Mouse (Mus musculus) midbrain, embryonic 11.5 days (tissue): ENCODE measurements around the gene Arhgap15. TPM values are rescaled to one million over a fixed set of nuclear protein-coding genes. Genes with fewer than 3 reads are reported as not detected.

Source experiments
- ATAC-seq: fragments of 200-750 bp; cut with Nextera tagmentation; 2 replicates; pipeline ENCODE4 v1.8.0; 2017; ENCODE audit warnings: moderate TSS enrichment, moderate library complexity; ENCODE audit not compliant: low FRiP score
- DNase-seq: peaks from one replicate; pipeline ENCODE4 v3.0.0; 2015; ENCODE audit warnings: low spot score; ENCODE audit errors: missing footprints
- H3K27ac ChIP-seq: fragments of 300-500 bp; sonication (generic); 2 replicates; pipeline ENCODE4 v1.5.1; 2014; ENCODE audit warnings: low read depth, low read length
- H3K27me3 ChIP-seq: fragments of 300-500 bp; sonication (generic); 2 replicates; pipeline ENCODE4 v1.6.1; 2014; ENCODE audit warnings: mild to moderate bottlenecking, low read length, moderate library complexity, mixed read lengths; ENCODE audit not compliant: control insufficient read depth, insufficient read depth
- H3K36me3 ChIP-seq: fragments of 300-500 bp; sonication (generic); 2 replicates; pipeline ENCODE4 v1.6.1; 2014; ENCODE audit warnings: mild to moderate bottlenecking, low read length, moderate library complexity, mixed read lengths; ENCODE audit not compliant: control insufficient read depth, insufficient read depth
- H3K4me1 ChIP-seq: fragments of 300-500 bp; sonication (generic); 2 replicates; pipeline ENCODE4 v1.6.1; 2014; ENCODE audit warnings: low read length; ENCODE audit not compliant: control insufficient read depth, insufficient read depth
- H3K4me2 ChIP-seq: fragments of 300-500 bp; sonication (generic); 2 replicates; pipeline ENCODE4 v1.6.1; 2014; ENCODE audit warnings: mild to moderate bottlenecking, moderate library complexity
- H3K4me3 ChIP-seq: fragments of 300-500 bp; sonication (generic); 2 replicates; pipeline ENCODE4 v1.5.1; 2014; ENCODE audit warnings: low read depth, low read length
- H3K9ac ChIP-seq: fragments of 300-500 bp; sonication (generic); 2 replicates; pipeline ENCODE4 v1.6.1; 2014; ENCODE audit warnings: low read length
- H3K9me3 ChIP-seq: fragments of 300-500 bp; sonication (generic); 2 replicates; pipeline ENCODE4 v1.6.1; 2016; ENCODE audit warnings: low read length; ENCODE audit not compliant: control insufficient read depth
- WGBS: fragments of 180-500 bp; shearing (Covaris S2); extraction: QIAGEN DNeasy Blood & Tissue Kit; methylation state at CpG from one replicate; pipeline ENCODE4 v1.1.7; 2014; 5-methylcytosine and 5-hydroxymethylcytosine counted together
- polyA plus RNA-seq: library from polyadenylated mRNA; unstranded; fragments of >200 nt; fragmentation: Nextera tagmentation; extraction: Ambion mirVana; gene quantifications from 2 replicates; pipeline ENCODE4 v1.2.1, GENCODE M21; 2014

Gene Arhgap15
- polyA plus RNA-seq, 1 experiment from 2014 or later, result 0.52 TPM

DNA sequence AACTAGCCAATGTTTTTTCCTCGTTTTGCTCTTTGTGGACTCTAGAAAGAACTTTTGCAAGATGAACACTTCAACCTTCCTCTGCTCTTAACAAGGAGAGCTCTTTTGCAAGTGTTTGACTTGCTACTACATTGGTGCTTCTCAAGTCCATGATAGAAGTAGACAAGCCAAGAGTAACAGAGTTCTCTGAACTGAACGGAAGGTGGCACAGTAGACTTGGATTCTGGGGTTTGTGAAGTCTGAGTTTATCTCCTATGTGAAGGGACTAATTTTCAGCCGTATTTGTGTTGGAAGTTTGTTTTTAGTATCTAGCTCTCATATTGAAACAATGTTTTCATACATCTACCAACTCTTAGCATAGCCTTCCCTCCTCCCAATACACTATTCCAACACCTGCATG lies 17.6 kb downstream of the Arhgap15 start:
- Histone ChIP-seq H3K4me1 (no peaks in the 10 kb centered on the region), H3K4me3 (no peak overlapping the region), H3K27me3 (no peaks in the 10 kb centered on the region), H3K27ac (no peak overlapping the region), H3K9me3 (no peaks in the 10 kb centered on the region), H3K4me2 (no peak overlapping the region), H3K36me3 (no peaks in the 10 kb centered on the region), H3K9ac (no peak overlapping the region)
- ATAC-seq (no peak), DNase-seq (no peak)
- 89% methylated on average over 3 of the region's 3 CpGs for WGBS

GRCm38 (mm10) chr2:43769850-43770570 lies 21.4 kb downstream of the Arhgap15 start:
- no peaks in the 10 kb centered on the region for H3K27me3 ChIP-seq
- 90% methylated on average over 2 of the region's 2 CpGs for WGBS
- H3K9ac ChIP-seq, result no peak overlapping the region

GRCm38 (mm10) chr2:43772640-43773039 lies 24.0 kb downstream of the Arhgap15 start:
- ATAC-seq (no peak), DNase-seq (no peak)
- Histone ChIP-seq H3K27me3 (no peaks in the 10 kb centered on the region), H3K27ac (no peak overlapping the region), H3K9ac (no peak overlapping the region), H3K36me3 (no peaks in the 10 kb centered on the region), H3K4me3 (no peak overlapping the region), H3K4me2 (no peak overlapping the region), H3K9me3 (no peaks in the 10 kb centered on the region), H3K4me1 (no peaks in the 10 kb centered on the region)
- WGBS, result 89% methylated on average over 5 of the region's 5 CpGs

More at GRCm38 (mm10) chr2:43769850-43770570, 21.4 kb downstream of the Arhgap15 start:
- H3K4me3 ChIP-seq, result no peak overlapping the region
- no peak for ATAC-seq
- H3K36me3 ChIP-seq, result no peaks in the 10 kb centered on the region
- H3K27ac ChIP-seq, result no peak overlapping the region
- H3K4me2 ChIP-seq, result no peak overlapping the region
- DNase-seq, result no peak
- no peaks in the 10 kb centered on the region for H3K4me1 ChIP-seq
- no peaks in the 10 kb centered on the region for H3K9me3 ChIP-seq

DNA sequence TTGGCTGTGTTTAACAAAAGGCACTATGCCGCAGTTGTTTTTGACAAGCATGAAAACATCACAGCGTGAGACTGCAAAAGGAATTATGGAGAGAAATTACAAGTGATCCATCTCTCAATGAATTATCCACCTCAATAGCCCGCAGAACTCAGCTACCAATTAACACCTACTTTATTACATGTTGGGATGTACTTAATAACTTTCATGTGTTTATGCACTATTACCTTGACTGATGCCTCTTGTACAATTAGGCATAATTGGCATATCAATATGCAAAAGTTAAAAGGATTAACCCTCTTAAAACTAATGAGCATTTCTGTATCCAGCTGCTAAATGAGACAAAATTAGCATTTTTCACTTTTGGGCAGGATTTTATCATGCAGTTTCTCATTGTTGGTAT lies 33.5 kb downstream of the Arhgap15 start:
- Histone ChIP-seq H3K4me2 (no peak overlapping the region), H3K9ac (no peak overlapping the region), H3K27me3 (no peaks in the 10 kb centered on the region), H3K36me3 (no peaks in the 10 kb centered on the region), H3K4me3 (no peak overlapping the region), H3K9me3 (no peaks in the 10 kb centered on the region), H3K4me1 (no peaks in the 10 kb centered on the region), H3K27ac (no peak overlapping the region)
- no peak for ATAC-seq
- WGBS, result 84% methylated on average over 3 of the region's 3 CpGs
- DNase-seq, result no peak

DNA sequence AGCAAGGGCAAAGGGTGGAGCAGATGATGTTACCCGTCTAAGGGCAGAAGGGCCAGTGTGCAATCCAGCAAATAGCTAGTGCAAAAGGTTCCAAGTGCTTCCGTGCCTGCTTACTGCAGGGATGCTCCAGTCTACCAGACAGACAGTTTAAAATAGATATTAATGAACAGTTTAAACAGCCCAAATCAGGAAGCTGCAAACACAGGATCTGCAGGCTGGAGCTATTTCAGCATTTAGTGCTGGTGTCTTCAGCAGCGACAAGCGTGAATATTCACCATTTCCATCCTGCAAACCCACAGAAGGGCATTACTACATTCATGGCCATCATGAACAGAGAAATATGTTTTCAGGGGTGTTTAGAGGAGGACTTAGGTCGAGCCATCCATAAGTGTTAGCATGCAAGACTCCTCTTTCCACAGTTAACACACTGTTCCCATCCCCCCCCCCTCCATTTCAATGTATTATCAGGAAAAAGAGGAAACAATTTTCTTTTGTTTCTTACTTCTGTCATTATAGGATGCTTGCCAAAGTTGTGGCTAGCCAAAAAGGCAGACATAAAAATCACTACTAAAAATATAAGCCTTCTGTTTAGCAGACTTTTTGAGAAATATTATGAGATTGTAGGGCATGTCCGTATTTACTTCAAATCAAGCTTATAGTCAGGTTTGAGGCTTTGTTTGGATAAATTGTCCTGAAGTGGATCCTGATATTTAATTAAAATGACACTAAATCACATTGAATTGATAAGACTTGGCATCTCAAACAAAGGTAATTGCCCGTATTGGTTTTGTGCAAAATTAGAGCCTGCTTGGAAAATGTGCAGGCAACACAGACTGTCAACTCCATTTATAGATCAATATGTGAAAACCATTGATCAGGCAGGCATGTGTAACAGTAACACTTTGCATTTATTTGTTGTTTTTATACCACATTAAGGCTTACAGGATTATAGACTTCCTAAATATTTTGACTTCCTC lies 35.4 kb downstream of the Arhgap15 start:
- Histone ChIP-seq H3K9me3 (no peaks in the 10 kb centered on the region), H3K4me3 (no peak overlapping the region), H3K36me3 (no peaks in the 10 kb centered on the region), H3K4me1 (no peaks in the 10 kb centered on the region), H3K27me3 (no peaks in the 10 kb centered on the region), H3K27ac (no peak overlapping the region), H3K9ac (no peak overlapping the region), H3K4me2 (no peak overlapping the region)
- DNase-seq (no peak), ATAC-seq (no peak)
- WGBS, result 81% methylated on average over 7 of the region's 7 CpGs

GRCm38 (mm10) chr2:43786101-43786500 lies 37.5 kb downstream of the Arhgap15 start:
- Histone ChIP-seq H3K4me2 (no peak overlapping the region), H3K4me1 (no peaks in the 10 kb centered on the region), H3K9me3 (no peaks in the 10 kb centered on the region), H3K27me3 (no peaks in the 10 kb centered on the region), H3K36me3 (no peaks in the 10 kb centered on the region), H3K4me3 (no peak overlapping the region), H3K9ac (no peak overlapping the region), H3K27ac (no peak overlapping the region)
- no peak for DNase-seq
- WGBS, result 42% methylated on average over 3 of the region's 3 CpGs
- no peak for ATAC-seq

GRCm38 (mm10) chr2:43787141-43787540 lies 38.5 kb downstream of the Arhgap15 start:
- Histone ChIP-seq H3K27me3 (no peaks in the 10 kb centered on the region), H3K4me3 (no peak overlapping the region), H3K9ac (no peak overlapping the region), H3K9me3 (no peaks in the 10 kb centered on the region), H3K27ac (no peak overlapping the region), H3K4me2 (no peak overlapping the region), H3K36me3 (no peaks in the 10 kb centered on the region), H3K4me1 (no peaks in the 10 kb centered on the region)
- DNase-seq (no peak), ATAC-seq (peak; percentile 78; the same call in 1 of the 2 replicates)
- 58% methylated on average over 12 of the region's 12 CpGs for WGBS

- H3K9me3 ChIP-seq, result no peaks in the 10 kb centered on the region
- DNase-seq (no peak), ATAC-seq (peak; percentile 50; the same call in 1 of the 2 replicates)
- no peak overlapping the region for H3K9ac ChIP-seq
- H3K36me3 ChIP-seq, result no peaks in the 10 kb centered on the region
- H3K27ac ChIP-seq, result no peak overlapping the region
- no peak overlapping the region for H3K4me2 ChIP-seq
- H3K4me3 ChIP-seq, result no peak overlapping the region
- WGBS, result 43% methylated on average over 8 of the region's 8 CpGs
- no peaks in the 10 kb centered on the region for H3K27me3 ChIP-seq
- H3K4me1 ChIP-seq, result no peaks in the 10 kb centered on the region
These were observed 39.9 kb downstream of the Arhgap15 start for GRCm38 (mm10) chr2:43788484-43788883.
